Mouse (Mus musculus) Patski (cell line): ENCODE data around the gene Gns. TPM values are rescaled to one million over a fixed set of nuclear protein-coding genes. Genes with fewer than 3 reads are reported as not detected.

ENCODE experiments used
- ATAC-seq: fragments of 100-300 bp; one replicate; pipeline ENCODE4 v1.8.0; 2021
- CTCF ChIA-PET: fragments of 350-600 bp; sonication (Branson Sonifier 250); formaldehyde crosslinking; loops from one replicate; lab custom pipeline; 2022; ENCODE audit warnings: inconsistent platforms; lab: Charles Lee
- POLR2A ChIA-PET: fragments of 350-600 bp; sonication (Branson Sonifier 250); formaldehyde crosslinking; loops from one replicate; lab custom pipeline; 2022; ENCODE audit warnings: antibody characterized with exemption, inconsistent platforms; lab: Charles Lee
- DNase-seq: peaks from one replicate; pipeline ENCODE4 v3.0.0-alpha.2; 2011; ENCODE audit warnings: low read depth, low spot score
- H3K27me3 ChIP-seq: fragments of 371-371 bp; one replicate; pipeline ENCODE4 v1.5.1; 2021
- CTCF ChIP-seq: fragments of 100-300 bp; IDR thresholded peaks from one replicate; pipeline ENCODE4 v1.5.1; 2021
- in situ Hi-C: fragments of 300-500 bp; cut with MboI; formaldehyde crosslinking; loops from 3 replicates; pipeline ENCODE4 v1.11.1; 2018; ENCODE audit warnings: low pct_unique_long_range_greater_than_20kb, mixed read lengths
- polyA plus RNA-seq: library from polyadenylated mRNA; unstranded; gene quantifications from one replicate; pipeline ENCODE4 v1.2.3, GENCODE M21; 2021

The Gns gene
- polyA plus RNA-seq, 1 experiment from 2014 or later, result 198 TPM

GRCm38 (mm10) chr10:121428011-121428711 lies 63.3 kb downstream of the Gns start:
- ATAC-seq, result no peak
- TF ChIP-seq CTCF, result no peak
- DNase-seq, result no peak
- POLR2A ChIA-PET, result interaction anchor here (0.6 to 1.0 kb wide), 3 partner anchors 10 to 478 kb away, joined by 3 to 6 read pairs (median 4); partner anchors contain the start of gene Rassf3
- H3K27me3 ChIP-seq, result no peaks in the 10 kb centered on the region
- CTCF ChIA-PET, result interaction anchor here (0.9 to 4.6 kb wide), 5 partner anchors 10 to 75 kb away, joined by 3 to 18 read pairs (median 4); partner anchors contain the start of gene Rassf3
- in situ Hi-C loops, result no loop called here

- in situ Hi-C loops, result no loop called here
- H3K27me3 ChIP-seq, result no peaks in the 10 kb centered on the region
- ATAC-seq, result peak; percentile 72
- no peak for DNase-seq
- ChIA-PET CTCF (interaction anchor here (1.2 to 4.6 kb wide), 4 partner anchors 9 to 47 kb away, joined by 3 to 18 read pairs (median 4); partner anchors contain the start of gene Rassf3), POLR2A (interaction anchor here (0.7 kb wide), 1 partner anchor 477 kb away, joined by 6 read pairs; no protein-coding TSS in a partner anchor)
- TF ChIP-seq CTCF, result no peak
These were observed 64.2 kb downstream of the Gns start for GRCm38 (mm10) chr10:121429089-121429488.

GRCm38 (mm10) chr10:121429581-121429980 lies 64.7 kb downstream of the Gns start:
- ChIA-PET CTCF (interaction anchor here (1.3 to 4.6 kb wide), 2 partner anchors 9 to 20 kb away, joined by 4 to 18 read pairs; no protein-coding TSS in a partner anchor), POLR2A (no interaction called here)
- TF ChIP-seq CTCF, result no peak
- H3K27me3 ChIP-seq, result no peaks in the 10 kb centered on the region
- DNase-seq (no peak), ATAC-seq (no peak)
- in situ Hi-C loops, result no loop called here

- POLR2A ChIA-PET, result no interaction called here
- no peak for ATAC-seq
- no peak for DNase-seq
These were observed 65.2 kb downstream of the Gns start for GRCm38 (mm10) chr10:121429981-121430682.

GRCm38 (mm10) chr10:121430764-121431540 lies 66.1 kb downstream of the Gns start:
- DNase-seq (no peak), ATAC-seq (no peak)
- ChIA-PET POLR2A (no interaction called here), CTCF (interaction anchor here (0.9 to 1.3 kb wide), 2 partner anchors 13 to 19 kb away, joined by 3 to 5 read pairs; no protein-coding TSS in a partner anchor)
- in situ Hi-C loops, result no loop called here
- no peaks in the 10 kb centered on the region for H3K27me3 ChIP-seq
- no peak for TF ChIP-seq CTCF

More at GRCm38 (mm10) chr10:121429981-121430682, 65.2 kb downstream of the Gns start:
- CTCF ChIA-PET, result interaction anchor here (1.3 to 4.6 kb wide), 2 partner anchors 10 to 21 kb away, joined by 4 to 18 read pairs; no protein-coding TSS in a partner anchor
- H3K27me3 ChIP-seq, result no peaks in the 10 kb centered on the region
- no peak for TF ChIP-seq CTCF
- in situ Hi-C loops, result no loop called here

GRCm38 (mm10) chr10:121432041-121432634 lies 67.2 kb downstream of the Gns start:
- in situ Hi-C loops, result no loop called here
- CTCF ChIA-PET, result interaction anchor here (1.2 to 1.3 kb wide), 2 partner anchors 9 to 12 kb away, joined by 3 read pairs; no protein-coding TSS in a partner anchor
- no peak for ATAC-seq
- no peak for TF ChIP-seq CTCF
- POLR2A ChIA-PET, result no interaction called here
- no peak for DNase-seq
- no peaks in the 10 kb centered on the region for H3K27me3 ChIP-seq

GRCm38 (mm10) chr10:121432635-121433280 lies 67.9 kb downstream of the Gns start:
- no peak for ATAC-seq
- ChIA-PET CTCF (interaction anchor here (0.7 to 1.7 kb wide), 4 partner anchors 9 to 59 kb away, joined by 3 to 4 read pairs (median 4); no protein-coding TSS in a partner anchor), POLR2A (interaction anchor here (1.0 kb wide), 1 partner anchor 43 kb away, joined by 3 read pairs; no protein-coding TSS in a partner anchor)
- in situ Hi-C loops, result no loop called here
- DNase-seq, result no peak
- no peaks in the 10 kb centered on the region for H3K27me3 ChIP-seq
- TF ChIP-seq CTCF, result no peak

GRCm38 (mm10) chr10:121434441-121435103 lies 69.7 kb downstream of the Gns start:
- ATAC-seq, result no peak
- ChIA-PET CTCF (interaction anchor here (0.9 to 1.7 kb wide), 3 partner anchors 8 to 18 kb away, joined by 3 to 4 read pairs (median 4); no protein-coding TSS in a partner anchor), POLR2A (interaction anchor here (0.6 kb wide), 1 partner anchor 67 kb away, joined by 8 read pairs; no protein-coding TSS in a partner anchor)
- no peak for DNase-seq
- no peak for TF ChIP-seq CTCF
- in situ Hi-C loops, result no loop called here
- H3K27me3 ChIP-seq, result no peaks in the 10 kb centered on the region
